Mouse (Mus musculus): ENCODE measurements around the gene Stpg3. TPM values are rescaled to one million over a fixed set of nuclear protein-coding genes. Genes with fewer than 3 reads are reported as not detected.

Gene Stpg3
- total and polyA plus RNA-seq, 3 experiments: not detected

DNA sequence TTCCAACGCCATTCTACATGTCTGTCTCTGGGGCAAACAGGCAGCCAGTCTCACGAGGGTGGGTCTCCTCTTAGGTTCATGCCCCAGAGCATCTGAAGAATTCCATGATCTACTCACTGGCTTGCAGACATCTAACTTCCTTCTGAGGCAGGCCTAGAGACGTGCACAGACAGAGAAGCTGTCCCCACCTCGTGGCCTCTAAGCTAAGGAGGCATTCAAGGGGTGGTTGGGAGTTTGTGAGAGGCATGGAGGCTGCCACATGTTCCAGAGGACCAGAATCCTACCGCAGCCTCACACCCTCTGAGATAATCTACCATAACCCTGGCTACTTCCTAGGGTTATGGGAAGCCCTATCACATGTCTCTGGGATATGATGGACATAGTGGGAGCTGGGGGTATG is 20.4 kb downstream of the Stpg3 start:
- Histone ChIP-seq H3K4me1 (ENCODE audit: control insufficient read depth in 1 of 2, insufficient read depth in 2 of 2) (peaks cover 14 to 36% of the 10 kb centered on the region in 2 experiments), H3K9ac (ENCODE audit: insufficient read depth, low read depth) (peak overlapping the region; percentile 84; the same call in 1 of the 2 replicates), H3K79me2 (replicated peaks; ENCODE audit: control insufficient read depth, extremely low read depth, insufficient read depth, poor library complexity, severe bottlenecking) (peaks cover 16% of the 10 kb centered on the region), H3K9me3 (replicated peaks; ENCODE audit: low read length) (no peaks in the 10 kb centered on the region), H3K4me2 (ENCODE audit: insufficient read depth, low read depth, poor library complexity, severe bottlenecking) (peak overlapping the region; percentile 99), H3K27ac (ENCODE audit: insufficient read depth, low read depth) (peak overlapping the region; percentile 98), H3K4me3 (replicated peaks in 1 of 3; ENCODE audit: low read depth in 2 of 3, low read length in 2 of 3, poor library complexity in 1 of 3) (peak overlapping the region; percentile 24 to 83 (median 61)), H3K27me3 (replicated peaks) (no peaks in the 10 kb centered on the region), H3K36me3 (replicated peaks in 1 of 2; ENCODE audit: control insufficient read depth in 1 of 2, insufficient read depth in 1 of 2, low read length in 1 of 2) (peaks cover 2 to 34% of the 10 kb centered on the region in 2 experiments)
- dilution Hi-C loops (cut with MboI; ENCODE audit: extremely low pct_ligation_motif_present, extremely low pct_unique_long_range_greater_than_20kb, low sequenced_read_pairs) (no loop called here), in situ Hi-C loops (cut with MboI; ENCODE audit: low pct_ligation_motif_present, low pct_unique_long_range_greater_than_20kb, low sequenced_read_pairs) (no loop called here)
- 0 out of 2 replicates have a peak, but pooled peaks have one; percentile 15 for TF ChIP-seq MYC (IDR thresholded peaks at IDR 0.05; ENCODE audit: low read depth, low read length)
- TF ChIP-seq POLR2AphosphoS2 (IDR thresholded peaks at IDR 0.05; ENCODE audit: low read depth, low read length): no peak
- no peak for DNase-seq (ENCODE audit: extremely low read depth)

DNA sequence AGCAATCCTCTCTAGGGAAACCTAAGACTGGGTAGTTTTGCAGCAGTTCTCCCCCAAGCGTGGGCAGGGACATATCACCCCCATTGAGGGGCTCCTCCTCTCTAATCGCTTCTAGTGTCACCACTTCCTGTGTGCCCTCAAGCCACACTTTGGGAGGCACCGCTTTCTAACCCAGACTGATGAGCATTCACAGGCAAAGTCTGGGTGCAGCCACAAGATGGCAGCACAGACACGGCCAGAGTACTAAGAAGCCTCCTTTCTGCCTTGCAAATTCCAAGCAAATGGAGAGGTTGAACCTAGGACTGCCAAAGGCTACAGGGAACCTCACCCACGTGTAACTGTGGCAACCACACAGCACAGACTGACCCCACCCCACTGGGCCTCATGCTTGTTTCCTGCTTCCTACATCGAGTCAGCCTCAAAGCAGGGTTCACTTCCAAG is 21.1 kb downstream of the Stpg3 start:
- Histone ChIP-seq H3K9me3 (replicated peaks; ENCODE audit: low read length) (no peaks in the 10 kb centered on the region), H3K4me3 (replicated peaks in 1 of 3; ENCODE audit: low read depth in 2 of 3, low read length in 2 of 3, poor library complexity in 1 of 3) (peak overlapping the region; percentile 8 to 83 (median 61)), H3K36me3 (replicated peaks in 1 of 2; ENCODE audit: control insufficient read depth in 1 of 2, insufficient read depth in 1 of 2, low read length in 1 of 2) (peaks cover 0 to 28% of the 10 kb centered on the region in 2 experiments), H3K27ac (ENCODE audit: insufficient read depth, low read depth) (peak overlapping the region; percentile 98; the same call in 1 of the 2 replicates), H3K79me2 (replicated peaks; ENCODE audit: control insufficient read depth, extremely low read depth, insufficient read depth, poor library complexity, severe bottlenecking) (peaks cover 16% of the 10 kb centered on the region), H3K4me2 (ENCODE audit: insufficient read depth, low read depth, poor library complexity, severe bottlenecking) (peak overlapping the region; percentile 99), H3K4me1 (ENCODE audit: control insufficient read depth in 1 of 2, insufficient read depth in 2 of 2) (peaks cover 14 to 36% of the 10 kb centered on the region in 2 experiments), H3K9ac (ENCODE audit: insufficient read depth, low read depth) (peak overlapping the region; percentile 84; the same call in 1 of the 2 replicates), H3K27me3 (replicated peaks) (no peaks in the 10 kb centered on the region)
- in situ Hi-C loops (cut with MboI; ENCODE audit: low pct_ligation_motif_present, low pct_unique_long_range_greater_than_20kb, low sequenced_read_pairs) (no loop called here), dilution Hi-C loops (cut with MboI; ENCODE audit: extremely low pct_ligation_motif_present, extremely low pct_unique_long_range_greater_than_20kb, low sequenced_read_pairs) (no loop called here)
- peak; percentile 92 for DNase-seq (ENCODE audit: extremely low read depth)
- TF ChIP-seq ZMIZ1 (IDR thresholded peaks at IDR 0.05; ENCODE audit: low read depth, low read length) (no peak; the same call in 1 of the 2 replicates), UBTF (IDR thresholded peaks at IDR 0.05; ENCODE audit: low read depth, low read length) (no peak), POLR2A (IDR thresholded peaks at IDR 0.05; ENCODE audit: low read depth, low read length) (peak; percentile 56; the same call in 1 of the 2 replicates), E2F4 (IDR thresholded peaks at IDR 0.05; ENCODE audit: insufficient replicate concordance, low read depth, low read length) (peak; percentile 60; the same call in 1 of the 2 replicates), USF2 (conservative IDR thresholded peaks at IDR 0.05; ENCODE audit: low read depth, low read length) (no peak; the same call in 1 of the 2 replicates), MAX (IDR thresholded peaks at IDR 0.05; ENCODE audit: low read length) (peak; percentile 91), MAFK (IDR thresholded peaks at IDR 0.05; ENCODE audit: insufficient replicate concordance, low read length) (no peak), TBP (conservative IDR thresholded peaks at IDR 0.05; ENCODE audit: low read depth, low read length) (no peak), ZNF384 (IDR thresholded peaks at IDR 0.05; ENCODE audit: low read depth, low read length) (no peak), NELFE (IDR thresholded peaks at IDR 0.05; ENCODE audit: low read depth, low read length) (peak; percentile 57; the same call in 1 of the 2 replicates), TCF12 (IDR thresholded peaks at IDR 0.05; ENCODE audit: low read depth, low read length) (0 out of 2 replicates have a peak, but pooled peaks have one; percentile 47), CTCF (conservative IDR thresholded peaks at IDR 0.05 in 1 of 2, IDR thresholded peaks at IDR 0.05 in 1 of 2; ENCODE audit: low read depth in 2 of 2, low read length in 2 of 2) (peak; percentile 73 to 98), RAD21 (IDR thresholded peaks at IDR 0.05; ENCODE audit: low read depth, low read length) (no peak; the same call in none of the 2 replicates), MEF2A (IDR thresholded peaks at IDR 0.05; ENCODE audit: borderline replicate concordance, low read depth, low read length) (peak; percentile 50; the same call in 1 of the 2 replicates), USF1 (IDR thresholded peaks at IDR 0.05; ENCODE audit: low read depth, low read length) (no peak), HCFC1 (IDR thresholded peaks at IDR 0.05; ENCODE audit: low read depth, low read length) (no peak; the same call in 1 of the 2 replicates), JUN (IDR thresholded peaks at IDR 0.05; ENCODE audit: insufficient read depth, low read depth, low read length) (no peak), EP300 (IDR thresholded peaks at IDR 0.05; ENCODE audit: low read length) (no peak), ZKSCAN1 (IDR thresholded peaks at IDR 0.05; ENCODE audit: borderline replicate concordance, low read depth, low read length) (no peak), JUND (conservative IDR thresholded peaks at IDR 0.05; ENCODE audit: low read depth, low read length) (no peak), PAX5 (IDR thresholded peaks at IDR 0.05; ENCODE audit: low read length) (no peak), SIN3A (IDR thresholded peaks at IDR 0.05; ENCODE audit: low read length) (peak; percentile 94), ETS1 (conservative IDR thresholded peaks at IDR 0.05; ENCODE audit: low read depth, low read length) (0 out of 2 replicates have a peak, but pooled peaks have one; percentile 7), KAT2A (IDR thresholded peaks at IDR 0.05; ENCODE audit: insufficient replicate concordance, low read length) (0 out of 2 replicates have a peak, but pooled peaks have one; percentile 28), BHLHE40 (IDR thresholded peaks at IDR 0.05; ENCODE audit: low read depth, low read length) (peak; percentile 43), CHD1 (IDR thresholded peaks at IDR 0.05; ENCODE audit: low read depth, low read length) (no peak), MXI1 (IDR thresholded peaks at IDR 0.05; ENCODE audit: low read depth, low read length) (peak; percentile 95), GABPA (IDR thresholded peaks at IDR 0.05; ENCODE audit: insufficient replicate concordance, low read depth, low read length) (no peak), SMC3 (IDR thresholded peaks at IDR 0.05; ENCODE audit: low read depth, low read length) (peak; percentile 90), MAZ (IDR thresholded peaks at IDR 0.05; ENCODE audit: low read depth, low read length) (peak; percentile 60; the same call in 1 of the 2 replicates), POLR2AphosphoS2 (IDR thresholded peaks at IDR 0.05; ENCODE audit: low read depth, low read length) (no peak)
